Mouse (Mus musculus) kidney, embryonic 14.5 days (tissue): ENCODE data around the gene Evc. TPM values are rescaled to one million over a fixed set of nuclear protein-coding genes. Genes with fewer than 3 reads are reported as not detected.

Source experiments
- ATAC-seq: fragments of 200-750 bp; cut with Nextera tagmentation; 2 replicates; pipeline ENCODE4 v1.8.0; 2017; ENCODE audit warnings: moderate number of reproducible peaks, mild to moderate bottlenecking, moderate TSS enrichment, moderate library complexity; ENCODE audit not compliant: low FRiP score, low TSS enrichment
- H3K27ac ChIP-seq: fragments of 300-500 bp; sonication (generic); 2 replicates; pipeline ENCODE4 v1.5.1; 2014; ENCODE audit warnings: low read depth, mild to moderate bottlenecking, low read length, moderate library complexity, mixed read lengths
- H3K27me3 ChIP-seq: fragments of 300-500 bp; sonication (generic); 2 replicates; pipeline ENCODE4 v1.6.1; 2014; ENCODE audit warnings: mild to moderate bottlenecking, low read length; ENCODE audit not compliant: control insufficient read depth, insufficient read depth
- H3K36me3 ChIP-seq: fragments of 300-500 bp; sonication (generic); 2 replicates; pipeline ENCODE4 v1.6.1; 2014; ENCODE audit warnings: low read length, mixed read lengths; ENCODE audit not compliant: control insufficient read depth, insufficient read depth
- H3K4me1 ChIP-seq: fragments of 300-500 bp; sonication (generic); 2 replicates; pipeline ENCODE4 v1.6.1; 2014; ENCODE audit warnings: low read length, mixed read lengths; ENCODE audit not compliant: control insufficient read depth, insufficient read depth
- H3K4me2 ChIP-seq: fragments of 300-500 bp; sonication (generic); replicated peaks from 2 replicates; pipeline ENCODE4 v1.6.1; 2014; ENCODE audit warnings: low read depth, mild to moderate bottlenecking, low read length
- H3K4me3 ChIP-seq: fragments of 300-500 bp; sonication (generic); 2 replicates; pipeline ENCODE4 v1.5.1; 2014; ENCODE audit warnings: mild to moderate bottlenecking, low read length
- H3K9ac ChIP-seq: fragments of 300-500 bp; sonication (generic); 2 replicates; pipeline ENCODE4 v1.6.1; 2014; ENCODE audit warnings: low read depth, mild to moderate bottlenecking, low read length, moderate library complexity
- H3K9me3 ChIP-seq: fragments of 300-500 bp; sonication (generic); 2 replicates; pipeline ENCODE4 v1.6.1; 2016; ENCODE audit warnings: low read length; ENCODE audit not compliant: control insufficient read depth
- WGBS: fragments of 180-500 bp; shearing (Covaris S2); extraction: QIAGEN DNeasy Blood & Tissue Kit; methylation state at CpG from one replicate; pipeline ENCODE4 v1.1.7; 2014; 5-methylcytosine and 5-hydroxymethylcytosine counted together
- polyA plus RNA-seq: library from polyadenylated mRNA; unstranded; fragments of >200 nt; fragmentation: Nextera tagmentation; extraction: Ambion mirVana; gene quantifications from 2 replicates; pipeline ENCODE4 v1.2.1, GENCODE M21; 2014

The Evc gene
- polyA plus RNA-seq, 1 experiment from 2014 or later, result 18.4 TPM

DNA sequence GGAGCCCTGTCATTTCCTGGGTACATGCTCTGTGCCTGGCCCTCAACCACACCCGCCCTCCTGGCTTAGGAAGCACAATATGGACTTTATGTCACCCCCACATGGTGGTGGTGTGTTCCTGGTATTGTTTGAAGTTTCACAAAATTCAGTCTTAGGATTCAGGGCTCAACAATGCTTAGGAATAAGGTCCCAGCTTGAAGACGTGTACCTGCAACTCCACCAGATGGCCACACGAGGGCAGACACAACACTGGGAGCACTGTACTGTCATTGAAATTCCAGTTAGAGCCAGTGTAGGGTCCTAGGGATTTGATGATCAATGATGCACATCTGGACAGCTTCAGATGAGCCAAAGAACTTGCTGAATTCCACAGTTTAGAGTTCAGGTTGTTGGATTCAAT lies 47.5 kb downstream of the Evc start:
- ATAC-seq, result no peak
- Histone ChIP-seq H3K4me2 (no peak overlapping the region), H3K4me3 (no peak overlapping the region), H3K27me3 (no peaks in the 10 kb centered on the region), H3K36me3 (no peaks in the 10 kb centered on the region), H3K9ac (no peak overlapping the region), H3K9me3 (no peaks in the 10 kb centered on the region), H3K27ac (no peak overlapping the region), H3K4me1 (no peaks in the 10 kb centered on the region)
- WGBS, result 11% methylated on average over 3 of the region's 3 CpGs

DNA sequence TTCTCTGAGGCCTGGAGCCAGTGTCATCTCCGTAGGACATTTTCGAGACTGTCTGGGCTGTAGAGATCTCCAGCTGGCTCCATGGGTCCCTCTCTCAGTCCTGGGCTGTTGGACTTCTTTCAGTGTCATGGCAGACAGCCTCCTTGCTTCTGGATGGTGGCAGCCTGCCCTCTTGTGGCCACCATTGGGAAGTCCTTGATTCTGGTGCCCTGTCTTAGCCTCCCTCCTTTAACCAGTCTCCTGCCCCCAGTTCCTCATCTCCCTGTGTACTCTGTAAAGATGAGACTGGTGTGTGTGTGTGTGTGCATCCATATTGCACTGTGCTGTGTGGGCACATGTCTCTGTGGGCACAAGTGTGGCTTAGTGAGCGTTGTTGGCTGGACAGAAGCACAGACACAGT lies 48.3 kb downstream of the Evc start:
- ATAC-seq, result no peak; the same call in 1 of the 2 replicates
- 71% methylated on average over 3 of the region's 3 CpGs for WGBS
- Histone ChIP-seq H3K9ac (no peak overlapping the region), H3K27ac (no peak overlapping the region), H3K4me1 (no peaks in the 10 kb centered on the region), H3K9me3 (no peaks in the 10 kb centered on the region), H3K4me2 (no peak overlapping the region), H3K27me3 (no peaks in the 10 kb centered on the region), H3K4me3 (no peak overlapping the region), H3K36me3 (no peaks in the 10 kb centered on the region)

DNA sequence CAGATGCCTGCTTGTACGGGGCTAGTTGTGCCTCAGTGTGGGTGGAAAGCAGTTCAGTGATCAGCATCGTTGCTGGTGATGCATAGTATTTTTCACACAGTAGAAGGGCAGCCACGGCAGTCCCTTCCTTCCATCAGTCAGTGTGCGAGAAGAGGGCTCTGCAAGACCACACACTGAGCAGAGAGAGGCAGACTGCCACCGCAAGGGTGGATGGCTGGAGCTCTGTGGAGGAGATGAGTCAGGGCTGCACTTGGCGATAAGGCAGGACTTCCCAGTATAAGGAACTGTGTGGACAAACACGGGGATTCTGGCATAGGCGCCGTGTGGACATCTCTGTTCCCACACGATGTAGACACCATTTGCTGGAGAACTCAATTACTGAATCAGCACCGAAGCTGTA lies 55.7 kb downstream of the Evc start:
- ATAC-seq, result no peak
- Histone ChIP-seq H3K4me2 (no peak overlapping the region), H3K27me3 (no peaks in the 10 kb centered on the region), H3K4me1 (no peaks in the 10 kb centered on the region), H3K36me3 (no peaks in the 10 kb centered on the region), H3K27ac (no peak overlapping the region), H3K9me3 (no peaks in the 10 kb centered on the region), H3K9ac (no peak overlapping the region), H3K4me3 (no peak overlapping the region)
- WGBS, result 93% methylated on average over 11 of the region's 11 CpGs

DNA sequence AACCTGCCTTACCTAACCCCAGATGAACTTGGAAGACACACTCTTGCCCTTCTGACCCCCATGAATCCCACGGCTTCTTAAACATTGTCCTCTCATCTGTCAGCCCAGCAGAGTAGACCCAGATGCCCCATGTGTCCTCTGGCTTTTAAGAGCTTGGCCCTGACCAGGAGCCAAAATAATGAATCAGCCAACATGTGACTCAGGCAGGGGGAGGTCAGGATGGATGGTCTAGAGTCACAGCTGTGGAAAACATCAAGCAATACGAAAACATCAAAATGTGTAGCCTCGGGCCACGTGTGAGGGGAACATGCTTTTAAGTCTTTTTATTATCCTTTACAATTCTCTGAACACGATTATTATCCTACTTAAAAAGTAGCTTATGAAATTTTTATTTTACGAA lies 72.9 kb downstream of the Evc start:
- 60% methylated on average over 6 of the region's 6 CpGs for WGBS
- Histone ChIP-seq H3K27ac (no peak overlapping the region), H3K9me3 (no peaks in the 10 kb centered on the region), H3K36me3 (no peaks in the 10 kb centered on the region), H3K4me2 (no peak overlapping the region), H3K4me3 (no peak overlapping the region), H3K4me1 (no peaks in the 10 kb centered on the region), H3K27me3 (no peaks in the 10 kb centered on the region), H3K9ac (no peak overlapping the region)
- ATAC-seq, result no peak

DNA sequence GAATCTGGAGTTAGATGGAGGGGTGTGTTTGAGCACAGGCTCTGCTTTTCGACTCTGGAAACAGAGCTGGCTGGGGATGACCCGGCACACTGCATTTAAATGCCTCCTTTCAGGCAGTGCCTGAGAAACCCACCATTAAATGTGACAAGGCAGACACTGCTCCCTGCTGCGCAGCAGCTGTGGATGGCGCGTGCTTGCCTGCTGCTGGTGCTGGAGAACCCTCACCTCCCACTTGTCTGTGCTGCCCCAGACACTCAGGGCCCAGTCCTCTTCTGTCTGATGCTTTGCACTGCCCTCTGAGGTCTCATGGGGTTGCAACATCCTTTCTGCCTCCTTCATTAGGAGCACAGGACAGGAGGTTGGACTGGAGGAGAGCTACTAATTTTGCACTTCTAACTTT lies 75.0 kb downstream of the Evc start:
- 80% methylated on average over 5 of the region's 5 CpGs for WGBS
- H3K4me3 ChIP-seq, result no peak overlapping the region
- H3K4me2 ChIP-seq, result no peak overlapping the region
- no peak overlapping the region for H3K9ac ChIP-seq
- H3K27me3 ChIP-seq, result no peaks in the 10 kb centered on the region
- H3K4me1 ChIP-seq, result no peaks in the 10 kb centered on the region
- H3K27ac ChIP-seq, result no peak overlapping the region
- ATAC-seq, result no peak
- no peaks in the 10 kb centered on the region for H3K36me3 ChIP-seq
- no peaks in the 10 kb centered on the region for H3K9me3 ChIP-seq

DNA sequence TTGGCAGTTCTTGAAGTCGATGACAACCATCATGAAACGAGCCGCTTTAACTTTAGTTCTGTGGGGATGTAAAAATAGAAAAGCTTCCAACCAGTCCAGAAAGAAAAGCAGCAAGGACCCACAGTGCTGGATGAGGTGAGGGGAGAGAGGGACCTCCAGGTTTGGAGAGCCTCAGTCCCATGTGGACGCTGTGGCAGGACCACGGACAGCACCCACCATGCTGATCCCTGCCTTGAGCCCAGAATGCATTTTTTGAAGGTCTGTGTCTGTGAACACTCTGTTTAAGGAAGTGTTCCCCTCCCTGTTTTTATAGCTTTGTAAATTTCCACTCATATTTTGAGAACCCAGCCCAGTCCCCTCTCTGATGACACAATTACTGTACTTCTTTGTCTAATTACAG lies 79.5 kb downstream of the Evc start:
- H3K4me2 ChIP-seq, result no peak overlapping the region
- H3K4me3 ChIP-seq, result no peak overlapping the region
- no peak for ATAC-seq
- H3K9me3 ChIP-seq, result no peaks in the 10 kb centered on the region
- no peak overlapping the region for H3K9ac ChIP-seq
- H3K4me1 ChIP-seq, result no peaks in the 10 kb centered on the region
- 52% methylated on average over 5 of the region's 5 CpGs for WGBS
- no peaks in the 10 kb centered on the region for H3K27me3 ChIP-seq
- H3K36me3 ChIP-seq, result no peaks in the 10 kb centered on the region
- no peak overlapping the region for H3K27ac ChIP-seq

DNA sequence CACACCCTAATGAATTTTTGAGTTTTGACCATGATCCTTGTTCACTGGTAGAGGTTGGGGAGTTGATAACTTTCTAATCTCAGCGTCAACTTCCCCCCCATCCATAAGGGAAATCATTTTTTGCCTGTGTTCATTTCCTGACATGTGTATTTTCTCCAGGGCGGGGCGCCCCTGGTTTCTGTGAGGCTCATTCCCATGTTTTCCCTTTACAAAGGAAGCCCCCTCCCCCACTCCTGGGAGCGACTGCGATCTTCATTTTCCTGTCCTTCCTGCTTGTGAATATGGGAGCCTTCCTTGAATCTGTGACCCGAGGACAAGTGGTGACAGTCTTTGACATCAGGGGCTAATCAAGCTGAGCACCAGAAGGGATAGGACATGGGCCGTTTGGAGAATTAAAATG lies 79.9 kb downstream of the Evc start:
- H3K4me2 ChIP-seq, result no peak overlapping the region
- H3K27me3 ChIP-seq, result no peaks in the 10 kb centered on the region
- H3K9me3 ChIP-seq, result no peaks in the 10 kb centered on the region
- H3K4me1 ChIP-seq, result no peaks in the 10 kb centered on the region
- no peak overlapping the region for H3K4me3 ChIP-seq
- H3K36me3 ChIP-seq, result no peaks in the 10 kb centered on the region
- H3K27ac ChIP-seq, result no peak overlapping the region
- 62% methylated on average over 7 of the region's 7 CpGs for WGBS
- no peak overlapping the region for H3K9ac ChIP-seq
- ATAC-seq, result no peak

DNA sequence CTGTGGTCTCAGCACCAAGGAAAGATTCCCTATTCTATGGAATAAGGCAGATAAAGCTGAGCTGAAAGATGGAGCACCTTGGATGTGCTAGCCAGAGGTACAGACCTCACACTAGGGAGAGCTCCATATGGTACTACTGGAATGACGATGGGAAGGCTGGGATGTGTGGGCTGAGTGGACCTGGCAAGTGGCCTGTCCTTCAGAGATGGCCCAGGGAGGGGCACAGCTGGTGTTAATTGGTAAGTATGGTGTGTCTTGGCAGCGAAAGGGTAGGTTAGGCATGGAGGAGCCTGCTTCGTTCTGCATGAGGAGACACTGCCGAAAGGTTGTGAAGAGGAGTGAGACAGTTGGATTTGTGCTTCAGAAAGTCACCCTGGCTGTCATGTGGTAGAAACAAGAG lies 82.2 kb downstream of the Evc start:
- H3K27me3 ChIP-seq, result no peaks in the 10 kb centered on the region
- 87% methylated on average over 4 of the region's 4 CpGs for WGBS
- no peaks in the 10 kb centered on the region for H3K9me3 ChIP-seq
- H3K4me1 ChIP-seq, result no peaks in the 10 kb centered on the region
- no peak overlapping the region for H3K9ac ChIP-seq
- H3K4me3 ChIP-seq, result no peak overlapping the region
- H3K36me3 ChIP-seq, result no peaks in the 10 kb centered on the region
- no peak for ATAC-seq
- H3K4me2 ChIP-seq, result no peak overlapping the region
- no peak overlapping the region for H3K27ac ChIP-seq

DNA sequence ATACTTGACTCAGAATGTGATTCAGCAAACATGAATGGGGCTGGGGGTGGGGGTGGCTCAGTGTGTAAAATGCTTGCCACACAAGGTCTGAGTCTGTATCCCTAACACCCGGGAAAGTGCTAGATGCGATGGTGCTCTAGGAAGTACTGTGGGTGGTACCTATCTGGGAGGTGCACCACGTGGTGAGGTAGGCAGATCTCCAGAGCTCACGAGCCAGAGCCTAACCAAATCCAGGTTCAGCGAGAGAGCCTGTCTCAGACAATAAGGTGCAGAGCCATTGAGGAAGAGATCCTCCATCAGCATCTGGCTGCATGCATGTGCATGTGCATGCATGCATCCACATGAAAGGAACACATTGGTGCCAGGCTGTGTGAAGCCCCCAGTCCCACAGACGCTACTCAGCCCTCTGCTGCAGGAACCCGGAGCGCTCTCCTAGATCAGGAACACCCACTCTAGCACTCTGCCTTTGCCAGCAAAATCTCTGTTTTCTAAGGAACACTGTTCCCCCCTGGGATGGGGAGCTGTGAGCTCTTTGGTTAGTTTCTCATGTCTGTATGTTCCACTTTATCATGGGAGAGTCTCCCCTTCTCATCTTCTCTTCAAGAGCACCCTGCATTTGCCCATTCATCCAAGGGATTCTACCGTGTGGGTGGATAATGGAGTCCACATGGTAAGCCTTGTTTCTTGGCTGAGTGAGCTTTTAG lies 84.4 kb downstream of the Evc start:
- Histone ChIP-seq H3K36me3 (no peaks in the 10 kb centered on the region), H3K4me3 (no peak overlapping the region), H3K9ac (no peak overlapping the region), H3K9me3 (no peaks in the 10 kb centered on the region), H3K27ac (no peak overlapping the region), H3K4me1 (no peaks in the 10 kb centered on the region), H3K27me3 (0 out of 2 replicates have a peak, but pooled peaks cover 3% of the 10 kb centered on the region), H3K4me2 (no peak overlapping the region)
- ATAC-seq, result no peak
- 87% methylated on average over 9 of the region's 9 CpGs for WGBS
